Mouse (Mus musculus) forebrain, embryonic 11.5 days (tissue): ENCODE results near the gene Nup35. TPM values are rescaled to one million over a fixed set of nuclear protein-coding genes. Genes with fewer than 3 reads are reported as not detected.
A peak's percentile ranks its signal among the peaks of the same experiment; 100 is the strongest.

Source experiments
- ATAC-seq: fragments of 200-750 bp; cut with Nextera tagmentation; replicated peaks from 2 replicates; pipeline ENCODE4 v1.8.0; 2017; ENCODE audit warnings: moderate TSS enrichment; ENCODE audit not compliant: low FRiP score
- DNase-seq: peaks from one replicate; pipeline ENCODE4 v3.0.0-alpha.2; 2017; ENCODE audit warnings: low spot score
- H3K27ac ChIP-seq: fragments of 300-500 bp; sonication (generic); 2 replicates; pipeline ENCODE4 v1.5.1; 2014; ENCODE audit warnings: low read depth, low read length
- H3K27me3 ChIP-seq: fragments of 300-500 bp; sonication (generic); 2 replicates; pipeline ENCODE4 v1.6.1; 2014; ENCODE audit warnings: mild to moderate bottlenecking, low read length, mixed read lengths; ENCODE audit not compliant: control insufficient read depth, insufficient read depth
- H3K36me3 ChIP-seq: fragments of 300-500 bp; sonication (generic); 2 replicates; pipeline ENCODE4 v1.6.1; 2014; ENCODE audit warnings: mild to moderate bottlenecking, low read length, moderate library complexity, mixed read lengths; ENCODE audit not compliant: control insufficient read depth, insufficient read depth
- H3K4me1 ChIP-seq: fragments of 300-500 bp; sonication (generic); replicated peaks from 2 replicates; pipeline ENCODE4 v1.6.1; 2014; ENCODE audit warnings: low read length, mixed read lengths; ENCODE audit not compliant: control insufficient read depth, insufficient read depth
- H3K4me2 ChIP-seq: fragments of 300-500 bp; sonication (generic); 2 replicates; pipeline ENCODE4 v1.6.1; 2014; ENCODE audit warnings: low read depth, mild to moderate bottlenecking, low read length, moderate library complexity, mixed read lengths; ENCODE audit not compliant: severe bottlenecking
- H3K4me3 ChIP-seq: fragments of 300-500 bp; sonication (generic); 2 replicates; pipeline ENCODE4 v1.5.1; 2014; ENCODE audit warnings: low read depth, low read length
- H3K9ac ChIP-seq: fragments of 300-500 bp; sonication (generic); 2 replicates; pipeline ENCODE4 v1.6.1; 2014; ENCODE audit warnings: low read length
- H3K9me3 ChIP-seq: fragments of 300-500 bp; sonication (generic); 2 replicates; pipeline ENCODE4 v1.6.1; 2016; ENCODE audit warnings: low read length, mixed read lengths; ENCODE audit not compliant: control insufficient read depth
- WGBS: fragments of 180-500 bp; shearing (Covaris S2); extraction: QIAGEN DNeasy Blood & Tissue Kit; methylation state at CpG from one replicate; pipeline ENCODE4 v1.1.7; 2014; 5-methylcytosine and 5-hydroxymethylcytosine counted together
- polyA plus RNA-seq: library from polyadenylated mRNA; unstranded; fragments of >200 nt; fragmentation: Nextera tagmentation; extraction: Ambion mirVana; gene quantifications from 2 replicates; pipeline ENCODE4 v1.2.1, GENCODE M21; 2014

Nup35 gene
- polyA plus RNA-seq, 1 experiment from 2014 or later = 66.4 TPM

GRCm38 (mm10) chr2:80621921-80622320, 4.9 kb downstream of the Nup35 start:
- Histone ChIP-seq H3K9me3 (no peaks in the 10 kb centered on the region), H3K4me1 (0 out of 2 replicates have a peak, but pooled peaks cover 2% of the 10 kb centered on the region), H3K4me2 (no peak overlapping the region), H3K36me3 (no peaks in the 10 kb centered on the region; the same call in 1 of the 2 replicates), H3K4me3 (no peak overlapping the region), H3K9ac (no peak overlapping the region), H3K27ac (no peak overlapping the region), H3K27me3 (no peaks in the 10 kb centered on the region)
- ATAC-seq (no peak), DNase-seq (no peak)
- WGBS = 95% methylated on average over 3 of the region's 3 CpGs

GRCm38 (mm10) chr2:80624523-80624922, 7.5 kb downstream of the Nup35 start:
- no peak overlapping the region for H3K27ac ChIP-seq
- DNase-seq (no peak), ATAC-seq (no peak)
- no peaks in the 10 kb centered on the region for H3K27me3 ChIP-seq
- H3K9ac ChIP-seq = no peak overlapping the region
- no peaks in the 10 kb centered on the region for H3K9me3 ChIP-seq
- H3K4me3 ChIP-seq = no peak overlapping the region
- no peak overlapping the region for H3K4me2 ChIP-seq
- H3K36me3 ChIP-seq = no peaks in the 10 kb centered on the region; the same call in 1 of the 2 replicates
- WGBS = 94% methylated on average over 4 of the region's 4 CpGs
- no peaks in the 10 kb centered on the region for H3K4me1 ChIP-seq

- no peak overlapping the region for H3K4me3 ChIP-seq
- H3K9me3 ChIP-seq = no peaks in the 10 kb centered on the region
- H3K27ac ChIP-seq = no peak overlapping the region
- ATAC-seq (no peak), DNase-seq (no peak)
- no peaks in the 10 kb centered on the region for H3K36me3 ChIP-seq
- no peak overlapping the region for H3K9ac ChIP-seq
- no peak overlapping the region for H3K4me2 ChIP-seq
- WGBS = 92% methylated on average over 13 of the region's 13 CpGs
- no peaks in the 10 kb centered on the region for H3K27me3 ChIP-seq
- H3K4me1 ChIP-seq = no peaks in the 10 kb centered on the region
Measured at GRCm38 (mm10) chr2:80632336-80633026, 15.4 kb downstream of the Nup35 start.

GRCm38 (mm10) chr2:80638364-80639241, 21.6 kb downstream of the Nup35 start:
- 0 out of 2 replicates have a peak, but pooled peaks cover 2% of the 10 kb centered on the region for H3K4me1 ChIP-seq
- H3K4me2 ChIP-seq = peak overlapping the region; percentile 49
- H3K36me3 ChIP-seq = no peaks in the 10 kb centered on the region; the same call in 1 of the 2 replicates
- ATAC-seq = peak; percentile 98
- peak; percentile 93 for DNase-seq
- peak overlapping the region; percentile 63 for H3K27ac ChIP-seq
- no peaks in the 10 kb centered on the region for H3K9me3 ChIP-seq
- peak overlapping the region; percentile 77 for H3K4me3 ChIP-seq
- no peaks in the 10 kb centered on the region for H3K27me3 ChIP-seq
- WGBS = under 1% methylated on average over 45 of the region's 45 CpGs
- peak overlapping the region; percentile 66 for H3K9ac ChIP-seq

GRCm38 (mm10) chr2:80639398-80639797, 22.4 kb downstream of the Nup35 start:
- Histone ChIP-seq H3K4me2 (peak overlapping the region; percentile 49), H3K36me3 (no peaks in the 10 kb centered on the region; the same call in 1 of the 2 replicates), H3K4me1 (0 out of 2 replicates have a peak, but pooled peaks cover 2% of the 10 kb centered on the region), H3K9me3 (no peaks in the 10 kb centered on the region), H3K27me3 (no peaks in the 10 kb centered on the region), H3K4me3 (peak overlapping the region; percentile 77), H3K9ac (peak overlapping the region; percentile 66), H3K27ac (no peak overlapping the region)
- ATAC-seq (0 out of 2 replicates have a peak, but pooled peaks have one; percentile 1), DNase-seq (no peak)
- 13% methylated on average over 8 of the region's 8 CpGs for WGBS

- Histone ChIP-seq H3K27me3 (no peaks in the 10 kb centered on the region), H3K9ac (no peak overlapping the region), H3K4me2 (peak overlapping the region; percentile 49; the same call in 1 of the 2 replicates), H3K4me3 (no peak overlapping the region), H3K9me3 (no peaks in the 10 kb centered on the region), H3K36me3 (no peaks in the 10 kb centered on the region; the same call in 1 of the 2 replicates), H3K27ac (no peak overlapping the region), H3K4me1 (0 out of 2 replicates have a peak, but pooled peaks cover 2% of the 10 kb centered on the region)
- DNase-seq (no peak), ATAC-seq (no peak)
- 64% methylated on average over 3 of the region's 3 CpGs for whole genome bisulfite sequencing
Measured at GRCm38 (mm10) chr2:80639864-80640263, 22.8 kb downstream of the Nup35 start.

GRCm38 (mm10) chr2:80661414-80661813, 44.4 kb downstream of the Nup35 start:
- no peaks in the 10 kb centered on the region; the same call in 1 of the 2 replicates for H3K36me3 ChIP-seq
- no peak overlapping the region for H3K27ac ChIP-seq
- H3K27me3 ChIP-seq = no peaks in the 10 kb centered on the region
- H3K9ac ChIP-seq = no peak overlapping the region
- no peak overlapping the region for H3K4me2 ChIP-seq
- no peak overlapping the region for H3K4me3 ChIP-seq
- H3K4me1 ChIP-seq = no peaks in the 10 kb centered on the region
- H3K9me3 ChIP-seq = no peaks in the 10 kb centered on the region
- no peak for DNase-seq
- no peak for ATAC-seq

- 95% methylated on average over 2 of the region's 2 CpGs for WGBS
- no peak for DNase-seq
- H3K36me3 ChIP-seq = no peaks in the 10 kb centered on the region; the same call in 1 of the 2 replicates
Measured at GRCm38 (mm10) chr2:80662682-80663081, 45.6 kb downstream of the Nup35 start.

More at GRCm38 (mm10) chr2:80662682-80663081, 45.6 kb downstream of the Nup35 start:
- Histone ChIP-seq H3K4me1 (no peaks in the 10 kb centered on the region), H3K27me3 (no peaks in the 10 kb centered on the region), H3K4me2 (no peak overlapping the region), H3K9me3 (no peaks in the 10 kb centered on the region), H3K9ac (no peak overlapping the region), H3K27ac (no peak overlapping the region), H3K4me3 (no peak overlapping the region)
- ATAC-seq = no peak
